ENCODE assay signal across 8 mouse cellular contexts in the genomic region with DNA sequence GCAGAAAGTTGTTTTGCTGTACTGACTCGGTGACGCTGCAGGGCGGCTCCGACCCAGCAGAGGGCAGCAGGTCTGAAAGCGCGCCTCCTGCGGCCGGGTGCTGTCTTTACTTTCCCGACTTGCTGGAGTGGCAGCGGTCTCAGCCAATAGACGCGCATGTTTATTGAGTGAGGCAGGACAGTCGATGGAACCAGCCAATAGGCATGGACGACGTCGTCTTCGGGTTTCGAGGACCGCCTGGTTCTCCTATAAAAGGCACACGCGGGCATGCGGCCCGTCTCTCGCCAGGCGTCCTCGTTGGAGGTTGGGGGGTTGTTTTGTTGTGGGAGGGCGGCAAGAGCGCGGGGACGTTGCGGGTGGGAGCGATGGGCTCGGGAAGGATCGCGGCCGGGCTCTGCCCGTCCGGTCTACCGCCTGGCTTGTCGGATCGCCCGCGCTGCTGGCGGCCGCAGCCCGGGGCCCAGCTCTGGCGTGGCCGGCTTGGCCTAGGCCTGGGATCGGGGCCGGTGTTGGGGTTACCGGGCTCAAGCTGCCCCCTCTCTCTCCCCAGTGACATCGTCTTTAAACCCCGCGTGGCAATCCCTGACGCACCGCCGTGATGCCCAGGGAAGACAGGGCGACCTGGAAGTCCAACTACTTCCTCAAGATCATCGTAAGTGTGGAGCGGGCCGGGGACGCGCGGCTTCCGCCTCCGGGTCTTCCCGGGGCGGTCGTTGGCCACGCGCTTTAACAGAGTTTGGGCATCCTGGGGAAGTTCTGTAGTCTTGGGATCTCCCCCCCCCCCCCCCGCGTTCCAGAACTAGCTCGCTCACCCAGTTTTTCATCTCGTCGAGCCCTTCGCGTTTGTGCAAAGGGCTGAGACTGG. TPM values are rescaled to one million over a fixed set of nuclear protein-coding genes. Genes with fewer than 3 reads are reported as not detected.
A peak's percentile ranks its signal among the peaks of the same experiment; 100 is the strongest.
DNase-seq lines count a peak whose midpoint lies in the region; ATAC-seq and TF ChIP-seq lines count a peak whose summit lies in the region.

Gene Rplp0, plus strand, starts transcription at position 231 of the 865 bp plus-strand sequence.

- peaks cover 55% of the 10 kb centered on the region for H3K4me1 ChIP-seq in erythroblast, embryonic 14.5 days (ENCODE audit: control insufficient read depth)
- H3K4me1 ChIP-seq in heart, embryonic 11.5 days (ENCODE audit: control insufficient read depth, insufficient read depth, low read length) = peaks cover 17% of the 10 kb centered on the region
- H3K4me1 ChIP-seq in kidney, embryonic 16.5 days (ENCODE audit: insufficient read depth, low read length) = peaks cover 37% of the 10 kb centered on the region
- peaks cover 6% of the 10 kb centered on the region; the same call in 1 of the 2 replicates for H3K4me1 ChIP-seq in liver, adult 2 months (ENCODE audit: control insufficient read depth, insufficient read depth, low read length)

- ATAC-seq in heart, embryonic 11.5 days (replicated peaks; ENCODE audit: insufficient number of reproducible peaks, low FRiP score, low TSS enrichment) = peak; percentile 98
- ATAC-seq in kidney, embryonic 16.5 days (ENCODE audit: low FRiP score, low TSS enrichment) = peak; percentile 99

- H3ac ChIP-seq in C2C12 (ENCODE audit: control insufficient read depth, insufficient read length, low read depth) (peak within 1 kb of the TSS; percentile 84), myocyte (ENCODE audit: control insufficient read depth, insufficient read length) (peak within 1 kb of the TSS; percentile 35)

- H3K79me2 ChIP-seq in C2C12 (ENCODE audit: control insufficient read depth, insufficient read depth) (peaks cover 49% of the 10 kb centered on the region), myocyte (ENCODE audit: control insufficient read depth, insufficient read depth) (peaks cover 31% of the 10 kb centered on the region)
- H3K79me2 ChIP-seq in liver, adult 2 months (ENCODE audit: control insufficient read depth, insufficient read depth, low read length) = peaks cover 7% of the 10 kb centered on the region; the same call in 1 of the 2 replicates

- H3K27ac ChIP-seq in heart, embryonic 11.5 days (ENCODE audit: low read depth, low read length) = peak within 1 kb of the TSS; percentile 87
- peak within 1 kb of the TSS; percentile 59 for H3K27ac ChIP-seq in kidney, embryonic 16.5 days (ENCODE audit: low read length)
- H3K27ac ChIP-seq in liver, adult 2 months (replicated peaks; ENCODE audit: insufficient read depth, low read depth, low read length) = peak within 1 kb of the TSS; percentile 78

- peaks cover 46% of the 10 kb centered on the region for H3K36me3 ChIP-seq in C2C12 (ENCODE audit: control insufficient read depth, insufficient read depth)
- H3K36me3 ChIP-seq in erythroblast, embryonic 14.5 days (ENCODE audit: control insufficient read depth) = peaks cover 43% of the 10 kb centered on the region
- H3K36me3 ChIP-seq in heart, embryonic 11.5 days (ENCODE audit: control insufficient read depth, insufficient read depth, low read length) = peaks cover 22% of the 10 kb centered on the region
- peaks cover 37% of the 10 kb centered on the region for H3K36me3 ChIP-seq in kidney, embryonic 16.5 days (ENCODE audit: insufficient read depth, low read length)
- H3K36me3 ChIP-seq in liver, adult 2 months (ENCODE audit: control insufficient read depth, insufficient read depth, low read length) = peaks cover 25% of the 10 kb centered on the region
- H3K36me3 ChIP-seq in myocyte (ENCODE audit: control insufficient read depth, insufficient read depth) = peaks cover 37% of the 10 kb centered on the region
- peaks cover 8% of the 10 kb centered on the region for H3K36me3 ChIP-seq in splenic B cell, adult 2 months (ENCODE audit: control insufficient read depth, insufficient read depth, low read length, poor library complexity, severe bottlenecking)

- no peaks in the 10 kb centered on the region for H3K9me3 ChIP-seq in erythroblast, embryonic 14.5 days (ENCODE audit: control insufficient read depth, low read length)
- no peaks in the 10 kb centered on the region for H3K9me3 ChIP-seq in heart, embryonic 11.5 days (replicated peaks; ENCODE audit: control insufficient read depth, low read length)
- H3K9me3 ChIP-seq in kidney, embryonic 16.5 days (ENCODE audit: low read length) = no peaks in the 10 kb centered on the region

- H3K27me3 ChIP-seq in C2C12 (ENCODE audit: control insufficient read depth, insufficient read depth, insufficient read length) = no peaks in the 10 kb centered on the region
- H3K27me3 ChIP-seq in erythroblast, embryonic 14.5 days (ENCODE audit: control insufficient read depth) = no peaks in the 10 kb centered on the region
- no peaks in the 10 kb centered on the region for H3K27me3 ChIP-seq in heart, embryonic 11.5 days (ENCODE audit: control insufficient read depth, insufficient read depth, low read length)
- no peaks in the 10 kb centered on the region for H3K27me3 ChIP-seq in kidney, embryonic 16.5 days (ENCODE audit: insufficient read depth, low read length)
- H3K27me3 ChIP-seq in liver, adult 2 months (ENCODE audit: control insufficient read depth, insufficient read depth, low read length) = no peaks in the 10 kb centered on the region
- H3K27me3 ChIP-seq in myocyte (ENCODE audit: control insufficient read depth, insufficient read depth, insufficient read length) = no peaks in the 10 kb centered on the region
- H3K27me3 ChIP-seq in splenic B cell, adult 2 months (ENCODE audit: control insufficient read depth, insufficient read depth, low read length, poor library complexity, severe bottlenecking) = no peaks in the 10 kb centered on the region

- TF ChIP-seq CTCF in C2C12 (IDR thresholded peaks at IDR 0.05; ENCODE audit: control insufficient read depth, insufficient read depth, insufficient read length) = peak; percentile 97
- TF ChIP-seq CTCF in brain, embryonic 14.5 days (IDR thresholded peaks at IDR 0.05; ENCODE audit: borderline replicate concordance, extremely low read depth, insufficient read depth, insufficient read length) = peak; percentile 99
- TF ChIP-seq CTCF in liver, adult 2 months (IDR thresholded peaks at IDR 0.05; ENCODE audit: low read depth, low read length) = peak; percentile 98

- peak within 1 kb of the TSS; percentile 99 for H3K9ac ChIP-seq in heart, embryonic 11.5 days (ENCODE audit: low read depth, low read length)
- peak within 1 kb of the TSS; percentile 96 for H3K9ac ChIP-seq in kidney, embryonic 16.5 days (replicated peaks; ENCODE audit: low read length)
- peak within 1 kb of the TSS; percentile 91 for H3K9ac ChIP-seq in liver, adult 2 months (ENCODE audit: low read depth, low read length)

- H3K4me3 ChIP-seq in C2C12 (ENCODE audit: insufficient read depth, poor library complexity, severe bottlenecking) = peak within 1 kb of the TSS; percentile 76
- H3K4me3 ChIP-seq in erythroblast, embryonic 14.5 days (replicated peaks) = peak within 1 kb of the TSS; percentile 93
- H3K4me3 ChIP-seq in heart, embryonic 11.5 days (ENCODE audit: low read depth, low read length) = peak within 1 kb of the TSS; percentile 90
- peak within 1 kb of the TSS; percentile 69 for H3K4me3 ChIP-seq in kidney, embryonic 16.5 days (ENCODE audit: low read length)
- peak within 1 kb of the TSS; percentile 78 for H3K4me3 ChIP-seq in liver, adult 2 months (ENCODE audit: insufficient read depth, low read depth, low read length)
- peak within 1 kb of the TSS; percentile 77 for H3K4me3 ChIP-seq in myocyte

- H3K4me2 ChIP-seq in heart, embryonic 11.5 days = peak within 1 kb of the TSS; percentile 79
- H3K4me2 ChIP-seq in kidney, embryonic 16.5 days (replicated peaks; ENCODE audit: low read depth, low read length) = peak within 1 kb of the TSS; percentile 95
- H3K4me2 ChIP-seq in myocyte (ENCODE audit: low read depth) = peak within 1 kb of the TSS; percentile 100

- DNase-seq in brain, embryonic 14.5 days (ENCODE audit: low read depth) = peak; percentile 100
- DNase-seq in liver, adult 2 months (ENCODE audit: extremely low read depth, low read depth, low spot score) = peak; percentile 98
- DNase-seq in splenic B cell, adult 2 months (ENCODE audit: low read depth, low spot score) = peak; percentile 100

- under 1% methylated on average over 62 of the region's 78 CpGs for WGBS in heart, embryonic 11.5 days (ENCODE audit: insufficient replicate concordance)
- under 1% methylated on average over 75 of the region's 78 CpGs for WGBS in kidney, embryonic 16.5 days
- WGBS in liver, adult 2 months = under 1% methylated on average over 78 of the region's 78 CpGs

- peaks cover 38% of the 10 kb centered on the region for H3K79me3 ChIP-seq in C2C12 (ENCODE audit: low read depth)

- peak; percentile 94 for TF ChIP-seq POLR2A in brain, embryonic 14.5 days (IDR thresholded peaks at IDR 0.05; ENCODE audit: borderline replicate concordance, extremely low read depth, insufficient read depth, insufficient read length, poor library complexity, severe bottlenecking)
- TF ChIP-seq POLR2A in liver, adult 2 months (IDR thresholded peaks at IDR 0.05; ENCODE audit: extremely low read depth, insufficient read depth, low read length) = peak; percentile 98
- peak; percentile 99 for TF ChIP-seq POLR2A in myocyte (IDR thresholded peaks at IDR 0.05; ENCODE audit: insufficient read length, low read depth)

TF ChIP-seq in C2C12, 6 proteins besides CTCF, POLR2A, EP300 and RAD21:
- TF ChIP-seq FOSL1 (IDR thresholded peaks at IDR 0.05; ENCODE audit: insufficient read depth, low read length, poor library complexity, severe bottlenecking) = no peak
- TF ChIP-seq CEBPB (IDR thresholded peaks at IDR 0.05; ENCODE audit: low read depth) = no peak
- TF ChIP-seq USF1 (IDR thresholded peaks at IDR 0.05; ENCODE audit: low read depth) = no peak
- peak; percentile 92 for TF ChIP-seq MAX (IDR thresholded peaks at IDR 0.05)
TF ChIP-seq in C2C12: peak in this region for 1.

TF ChIP-seq in myocyte, 11 proteins besides CTCF, POLR2A, EP300 and RAD21 (continues in another document):
- TF ChIP-seq REST (IDR thresholded peaks at IDR 0.05; ENCODE audit: insufficient read depth, insufficient read length) (peak; percentile 17), TCF12 (IDR thresholded peaks at IDR 0.05; ENCODE audit: insufficient read depth, poor library complexity, severe bottlenecking) (no peak), MYOG (IDR thresholded peaks at IDR 0.05; ENCODE audit: control insufficient read depth in 1 of 3, insufficient read depth in 1 of 3, insufficient read length in 2 of 3, low read depth in 2 of 3) (peak in 1 of 3 experiments; percentile 11), POLR2AphosphoS2 (IDR thresholded peaks at IDR 0.05; ENCODE audit: insufficient read length, low read depth) (peak; percentile 96), MAX (IDR thresholded peaks at IDR 0.05; ENCODE audit: low read depth) (peak; percentile 66), CEBPB (IDR thresholded peaks at IDR 0.05; ENCODE audit: insufficient read depth, poor library complexity, severe bottlenecking) (no peak)

RNA-seq across cellular contexts. Expression of gene Rplp0, which starts in this region (rescaled TPM):
- polyA plus RNA-seq in C2C12 (2012; fragmentation: generic; extraction: Trizol) = 5,791 TPM
- polyA plus RNA-seq in brain, embryonic 14.5 days (2012; rRNA removed) = 2,254 and 2,521 TPM in 2 replicates
- polyA plus RNA-seq in erythroblast, embryonic 14.5 days (2012) = 550 and 832 TPM in 2 replicates
- 1,182 and 1,275 TPM in 2 replicates for polyA plus RNA-seq in heart, embryonic 11.5 days (2014; fragmentation: Nextera tagmentation; extraction: Ambion mirVana)
- polyA plus RNA-seq in kidney, embryonic 16.5 days (2015; fragmentation: Nextera tagmentation; extraction: Ambion mirVana) = 1,527 and 1,553 TPM in 2 replicates
- total RNA-seq in liver, adult 2 months (2014; rRNA removed) = 709 and 835 TPM in 2 replicates
- 607 and 623 TPM in 2 replicates for polyA plus RNA-seq in liver, adult 2 months (2012; rRNA removed)
- polyA plus RNA-seq in myocyte (2012; fragmentation: generic; extraction: Trizol) = 3,361 TPM

Comparison
In these comparisons a context has a peak if more than half of its experiments do, and no peak if none do; other contexts are left out.
1. Peak in every context shown above with its lines: DNase-seq, ATAC-seq, H3K4me3 ChIP-seq and H3K27ac ChIP-seq.